Mouse (Mus musculus): ENCODE results near the gene Olfr469.
"Not testable (repeated sequence)": the region's sequence is repeated elsewhere in the genome, so short reads cannot be mapped to it uniquely, and the experiment has no call there.

Gene Olfr469

GRCm38 (mm10) chr7:107825441-107825840, at the start of gene Olfr469:
Olfr469 (minus strand) TSS chr7:107825541.
- DNase-seq = not testable (repeated sequence)

- DNase-seq = not testable (repeated sequence)
These were observed 22.0 kb upstream of the Olfr469 start, which contains the start of gene Olfr470 for GRCm38 (mm10) chr7:107847390-107847789. Olfr470 (minus strand) TSS chr7:107847490.

GRCm38 (mm10) chr7:107841719-107842118, 16.4 kb upstream of the Olfr469 start:
- peak; percentile 26 for DNase-seq

- DNase-seq = not testable (repeated sequence)
These were observed 1.5 kb downstream of the Olfr469 start for GRCm38 (mm10) chr7:107823867-107824266.

GRCm38 (mm10) chr7:107819442-107819841, 5.9 kb downstream of the Olfr469 start:
- peak; percentile 10 for DNase-seq

- DNase-seq = no peak
These were observed 13.4 kb downstream of the Olfr469 start, which contains the start of gene Olfr467 for GRCm38 (mm10) chr7:107811963-107812362. Olfr467 (plus strand) TSS chr7:107812263.

- DNase-seq = no peak
These were observed 23.2 kb downstream of the Olfr469 start for GRCm38 (mm10) chr7:107802138-107802537.

GRCm38 (mm10) chr7:107801108-107801507, 24.2 kb downstream of the Olfr469 start, which contains the start of gene Ovch2:
Ovch2 (minus strand) TSS chr7:107801208.
- DNase-seq = no peak

GRCm38 (mm10) chr7:107796500-107796899, 28.8 kb downstream of the Olfr469 start:
- no peak for DNase-seq

GRCm38 (mm10) chr7:107787977-107788620, 37.2 kb downstream of the Olfr469 start:
- DNase-seq = peak; percentile 44

GRCm38 (mm10) chr7:107779611-107780010, 45.7 kb downstream of the Olfr469 start:
- DNase-seq = peak; percentile 31

- DNase-seq = no peak
These were observed 47.1 kb downstream of the Olfr469 start for GRCm38 (mm10) chr7:107778216-107778615.

GRCm38 (mm10) chr7:107770812-107771211, 54.5 kb downstream of the Olfr469 start:
- no peak for DNase-seq
